Mouse (Mus musculus): ENCODE measurements around the gene Ephb2.

The Ephb2 gene

GRCm38 (mm10) chr4:136800366-136800765 is 35.4 kb downstream of the Ephb2 start:
- DNase-seq = no peak

GRCm38 (mm10) chr4:136797677-136798569 is 37.9 kb downstream of the Ephb2 start:
- peak; percentile 47 to 61 for DNase-seq

- DNase-seq = no peak
Observed at GRCm38 (mm10) chr4:136793320-136793719, 42.5 kb downstream of the Ephb2 start.

- peak; percentile 65 to 76 for DNase-seq
Observed at GRCm38 (mm10) chr4:136789821-136790220, 46.0 kb downstream of the Ephb2 start.

GRCm38 (mm10) chr4:136787357-136787756 is 48.4 kb downstream of the Ephb2 start:
- no peak for DNase-seq

- DNase-seq = no peak
Observed at GRCm38 (mm10) chr4:136786453-136787276, 49.1 kb downstream of the Ephb2 start.

GRCm38 (mm10) chr4:136783552-136784150 is 52.1 kb downstream of the Ephb2 start:
- peak; percentile 66 to 78 for DNase-seq

- DNase-seq = no peak
Observed at GRCm38 (mm10) chr4:136782579-136782925, 53.2 kb downstream of the Ephb2 start.

GRCm38 (mm10) chr4:136781868-136782578 is 53.8 kb downstream of the Ephb2 start:
- peak; percentile 63 to 73 for DNase-seq

- peak in 1 of 2 experiments; percentile 49 for DNase-seq
Observed at GRCm38 (mm10) chr4:136780201-136780895, 55.4 kb downstream of the Ephb2 start.

- DNase-seq = no peak
Observed at GRCm38 (mm10) chr4:136779156-136779555, 56.6 kb downstream of the Ephb2 start.

- DNase-seq = peak; percentile 59 to 73
Observed at GRCm38 (mm10) chr4:136776471-136776892, 59.3 kb downstream of the Ephb2 start.

GRCm38 (mm10) chr4:136775903-136776302 is 59.9 kb downstream of the Ephb2 start:
- no peak for DNase-seq

- DNase-seq = no peak
Observed at GRCm38 (mm10) chr4:136774201-136774600, 61.6 kb downstream of the Ephb2 start.

GRCm38 (mm10) chr4:136772952-136773584 is 62.7 kb downstream of the Ephb2 start:
- DNase-seq = no peak

- no peak for DNase-seq
Observed at GRCm38 (mm10) chr4:136772318-136772717, 63.5 kb downstream of the Ephb2 start.

- DNase-seq = no peak
Observed at GRCm38 (mm10) chr4:136770718-136771117, 65.1 kb downstream of the Ephb2 start.

- DNase-seq = no peak
Observed at GRCm38 (mm10) chr4:136768499-136768898, 67.3 kb downstream of the Ephb2 start.

GRCm38 (mm10) chr4:136765080-136765479 is 70.7 kb downstream of the Ephb2 start:
- DNase-seq = no peak

- peak; percentile 66 to 77 for DNase-seq
Observed at GRCm38 (mm10) chr4:136763349-136763748, 72.4 kb downstream of the Ephb2 start.

- DNase-seq = peak; percentile 51 to 55
Observed at GRCm38 (mm10) chr4:136761713-136762380, 73.9 kb downstream of the Ephb2 start.
